Mouse (Mus musculus) limb, embryonic 12.5 days (tissue): ENCODE measurements at regions not wholly inside any gene's neighbourhood (a gene's known extent, or its start where the extent isn't known, plus 50 kb on each side); places are given as distances from the start of the nearest gene placed in this dataset.

Source experiments
- ATAC-seq: fragments of 200-750 bp; cut with Nextera tagmentation; 2 replicates; pipeline ENCODE4 v1.8.0; 2017; ENCODE audit warnings: low read depth, moderate TSS enrichment; ENCODE audit not compliant: insufficient number of reproducible peaks, insufficient read depth, low FRiP score, low TSS enrichment
- H3K27ac ChIP-seq: fragments of 300-500 bp; sonication (generic); 2 replicates; pipeline ENCODE4 v1.5.1; 2016; ENCODE audit warnings: mild to moderate bottlenecking, moderate library complexity
- H3K27me3 ChIP-seq: fragments of 300-500 bp; sonication (generic); 2 replicates; pipeline ENCODE4 v1.6.1; 2016; ENCODE audit warnings: mild to moderate bottlenecking, moderate library complexity
- H3K36me3 ChIP-seq: fragments of 300-500 bp; sonication (generic); 2 replicates; pipeline ENCODE4 v1.6.1; 2016; ENCODE audit warnings: mild to moderate bottlenecking, moderate library complexity
- H3K4me1 ChIP-seq: fragments of 300-500 bp; sonication (generic); replicated peaks from 2 replicates; pipeline ENCODE4 v1.6.1; 2016
- H3K4me2 ChIP-seq: fragments of 300-500 bp; sonication (generic); 2 replicates; pipeline ENCODE4 v1.6.1; 2016; ENCODE audit warnings: mild to moderate bottlenecking, moderate library complexity
- H3K4me3 ChIP-seq: fragments of 300-500 bp; sonication (generic); replicated peaks from 2 replicates; pipeline ENCODE4 v1.5.1; 2016; ENCODE audit warnings: mild to moderate bottlenecking
- H3K9ac ChIP-seq: fragments of 300-500 bp; sonication (generic); replicated peaks from 2 replicates; pipeline ENCODE4 v1.6.1; 2016; ENCODE audit warnings: mild to moderate bottlenecking, moderate library complexity
- H3K9me3 ChIP-seq: fragments of 300-500 bp; sonication (generic); 2 replicates; pipeline ENCODE4 v1.6.1; 2016; ENCODE audit warnings: mild to moderate bottlenecking, moderate library complexity
- WGBS: fragments of 180-500 bp; shearing (Covaris S2); methylation state at CpG from one replicate; pipeline ENCODE4 v1.1.7; 2016; 5-methylcytosine and 5-hydroxymethylcytosine counted together

DNA sequence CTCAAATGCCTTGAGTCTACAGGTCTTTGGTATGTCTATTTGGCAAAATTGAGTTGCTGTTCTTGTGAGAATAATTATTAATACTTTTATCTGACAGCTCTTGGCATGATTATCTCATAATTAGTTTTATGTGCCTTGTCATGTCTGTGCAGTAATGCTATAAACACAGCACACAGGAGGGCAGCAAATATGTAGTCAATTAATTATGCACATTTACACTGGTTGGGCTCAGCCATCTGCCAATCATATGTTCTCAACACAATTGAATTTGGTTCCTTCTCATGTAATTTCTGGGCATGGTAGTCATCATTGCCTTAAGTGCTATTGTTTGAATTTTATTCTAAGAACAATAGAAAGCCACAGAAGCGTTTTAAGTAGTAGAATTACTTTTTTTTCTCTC, 1650.7 kb upstream of the Tenm2 start:
- WGBS = 60% methylated on average over 1 of the region's 1 CpGs
- no peak for ATAC-seq
- no peak overlapping the region for H3K9ac ChIP-seq

DNA sequence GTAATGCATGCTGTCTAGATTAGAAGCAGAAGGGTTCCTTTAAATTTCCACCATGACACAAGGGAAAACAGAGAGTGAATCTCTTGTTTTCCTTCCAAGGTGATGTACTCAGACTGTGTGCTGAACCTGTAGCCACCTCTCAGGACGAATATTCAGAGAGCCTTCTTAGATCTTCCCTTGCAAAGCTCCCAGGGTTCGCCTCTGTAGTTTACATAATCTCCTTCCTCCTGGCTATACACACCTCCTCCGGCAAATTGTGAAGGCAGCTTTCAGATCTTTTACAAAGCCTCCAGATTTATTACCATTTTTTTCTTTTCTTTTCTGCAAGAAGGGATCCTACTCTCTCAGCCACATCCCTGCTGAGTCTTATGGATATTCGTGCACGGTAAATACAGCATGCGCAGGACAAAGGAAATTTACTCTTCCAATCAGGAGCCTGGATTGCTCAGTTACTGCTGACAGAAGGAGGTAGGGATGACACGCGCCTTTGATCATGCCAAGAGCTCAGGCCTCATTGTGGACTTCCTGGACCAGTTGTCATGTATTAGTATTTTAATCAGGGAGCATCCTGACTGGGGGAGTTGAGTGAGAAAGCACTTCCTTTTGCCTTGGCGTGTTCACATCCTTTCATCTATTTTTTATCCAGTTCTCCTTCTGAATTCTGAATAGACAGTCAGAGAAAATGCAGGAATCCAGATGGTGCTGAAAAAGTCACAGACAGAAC, 1626.0 kb upstream of the Tenm2 start:
- H3K4me1 ChIP-seq = no peaks in the 10 kb centered on the region
- H3K4me2 ChIP-seq = no peak overlapping the region
- WGBS = 25% methylated on average over 9 of the region's 9 CpGs
- H3K9me3 ChIP-seq = no peaks in the 10 kb centered on the region
- no peaks in the 10 kb centered on the region for H3K27me3 ChIP-seq
- no peak overlapping the region for H3K9ac ChIP-seq
- ATAC-seq = no peak
- H3K4me3 ChIP-seq = no peak overlapping the region
- no peak overlapping the region for H3K27ac ChIP-seq
- H3K36me3 ChIP-seq = no peaks in the 10 kb centered on the region

More for the DNA sequence above, 1650.7 kb upstream of the Tenm2 start:
- Histone ChIP-seq H3K27ac (no peak overlapping the region), H3K4me3 (no peak overlapping the region), H3K27me3 (no peaks in the 10 kb centered on the region), H3K4me1 (no peaks in the 10 kb centered on the region), H3K9me3 (no peaks in the 10 kb centered on the region), H3K36me3 (no peaks in the 10 kb centered on the region), H3K4me2 (no peak overlapping the region)

GRCm38 (mm10) chr11:38856645-38857044, 1620.9 kb upstream of the Tenm2 start:
- Histone ChIP-seq H3K4me2 (no peak overlapping the region), H3K27ac (no peak overlapping the region), H3K9me3 (no peaks in the 10 kb centered on the region), H3K9ac (no peak overlapping the region), H3K4me3 (no peak overlapping the region), H3K36me3 (no peaks in the 10 kb centered on the region), H3K27me3 (no peaks in the 10 kb centered on the region), H3K4me1 (no peaks in the 10 kb centered on the region)
- ATAC-seq = no peak
- 58% methylated on average over 9 of the region's 9 CpGs for WGBS

DNA sequence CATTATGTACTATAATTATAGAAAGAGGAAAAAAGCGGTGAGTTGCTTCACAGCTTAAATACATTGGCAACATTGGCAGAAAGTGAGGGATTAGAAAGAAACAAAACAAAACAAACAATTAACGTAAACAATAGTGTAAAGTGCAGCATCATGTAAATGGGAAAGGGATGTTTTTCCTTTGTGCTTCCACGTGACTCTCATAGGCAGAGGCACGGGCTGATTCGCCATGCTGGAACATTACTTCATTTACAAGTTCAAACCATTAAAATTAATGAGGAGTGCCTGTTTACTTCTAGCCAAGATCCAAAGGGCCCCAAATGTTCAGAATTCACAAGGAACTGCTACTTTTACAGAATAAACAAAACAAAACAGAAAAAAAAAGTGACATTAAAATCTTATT, 1593.4 kb upstream of the Tenm2 start:
- no peak overlapping the region for H3K9ac ChIP-seq
- no peaks in the 10 kb centered on the region for H3K9me3 ChIP-seq
- H3K4me3 ChIP-seq = no peak overlapping the region
- H3K27ac ChIP-seq = no peak overlapping the region
- no peaks in the 10 kb centered on the region for H3K27me3 ChIP-seq
- peaks cover 9% of the 10 kb centered on the region for H3K4me1 ChIP-seq
- no peak for ATAC-seq
- H3K36me3 ChIP-seq = no peaks in the 10 kb centered on the region
- WGBS = 53% methylated on average over 5 of the region's 5 CpGs
- no peak overlapping the region for H3K4me2 ChIP-seq

DNA sequence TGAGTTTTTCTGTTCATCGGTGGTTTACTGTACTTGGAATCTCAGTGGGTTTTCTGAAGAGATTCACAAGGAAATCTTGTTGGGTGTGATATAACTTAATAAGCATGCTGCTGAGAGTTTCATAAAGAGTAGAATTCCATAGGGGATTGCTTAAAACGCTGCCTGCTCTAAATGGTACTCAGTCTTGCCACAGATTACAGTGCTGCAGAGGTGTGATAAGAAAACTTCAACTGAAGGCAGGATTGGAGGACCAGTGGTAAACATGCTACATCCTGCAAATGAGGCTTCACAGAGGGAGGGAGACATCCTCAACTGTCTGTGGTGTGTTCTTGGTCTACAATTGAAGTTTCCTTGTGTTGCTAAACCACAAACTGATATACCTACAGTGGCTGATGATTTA, 1592.6 kb upstream of the Tenm2 start:
- H3K4me3 ChIP-seq = no peak overlapping the region
- no peaks in the 10 kb centered on the region for H3K9me3 ChIP-seq
- no peak overlapping the region for H3K4me2 ChIP-seq
- ATAC-seq = no peak
- no peak overlapping the region for H3K9ac ChIP-seq
- WGBS = 50% methylated on average over 2 of the region's 2 CpGs
- no peaks in the 10 kb centered on the region for H3K27me3 ChIP-seq
- no peak overlapping the region for H3K27ac ChIP-seq
- peaks cover 9% of the 10 kb centered on the region for H3K4me1 ChIP-seq
- no peaks in the 10 kb centered on the region for H3K36me3 ChIP-seq

DNA sequence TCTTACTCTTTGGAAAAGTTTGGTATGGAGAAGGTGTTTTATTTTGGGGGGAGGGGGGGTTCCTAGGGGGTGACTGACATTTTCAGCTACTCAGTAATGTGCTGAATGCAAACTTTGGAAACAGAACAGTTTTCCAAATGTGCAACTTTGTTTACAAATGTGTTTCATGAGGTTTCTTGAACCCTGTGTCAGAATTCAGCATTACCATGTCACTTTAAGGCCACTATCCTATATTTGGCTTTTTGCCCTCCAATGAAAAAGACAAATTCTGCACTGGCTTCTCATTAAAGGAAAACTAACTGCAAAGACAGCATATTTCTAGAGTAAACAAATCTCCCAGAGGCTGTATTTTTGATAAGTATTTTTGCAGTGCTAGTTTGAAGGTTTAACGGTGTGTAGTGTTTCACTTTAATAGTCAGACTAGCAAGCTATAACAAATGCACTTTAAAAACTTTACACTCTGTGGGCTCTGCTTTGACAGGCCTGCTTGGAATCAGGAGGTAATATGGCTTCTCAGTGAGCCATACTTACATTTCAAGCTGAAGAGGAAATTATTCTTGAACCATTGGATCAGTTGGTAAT, 1589.5 kb upstream of the Tenm2 start:
- H3K9ac ChIP-seq = no peak overlapping the region
- H3K4me3 ChIP-seq = no peak overlapping the region
- no peak overlapping the region for H3K4me2 ChIP-seq
- peaks cover 2% of the 10 kb centered on the region; the same call in 1 of the 2 replicates for H3K27me3 ChIP-seq
- no peaks in the 10 kb centered on the region for H3K36me3 ChIP-seq
- 34% methylated on average over 1 of the region's 1 CpGs for WGBS
- ATAC-seq = no peak
- no peaks in the 10 kb centered on the region for H3K9me3 ChIP-seq
- 0 out of 2 replicates have a peak overlapping the region, but pooled peaks have one; percentile 41 for H3K27ac ChIP-seq
- H3K4me1 ChIP-seq = peaks cover 9% of the 10 kb centered on the region

- H3K9ac ChIP-seq = no peak overlapping the region
- H3K27ac ChIP-seq = no peak overlapping the region
- no peaks in the 10 kb centered on the region for H3K36me3 ChIP-seq
- no peak overlapping the region for H3K4me2 ChIP-seq
- H3K4me3 ChIP-seq = no peak overlapping the region
- H3K27me3 ChIP-seq = peaks cover 2% of the 10 kb centered on the region; the same call in 1 of the 2 replicates
- no peaks in the 10 kb centered on the region for H3K9me3 ChIP-seq
- 58% methylated on average over 3 of the region's 3 CpGs for WGBS
- ATAC-seq = no peak
- no peaks in the 10 kb centered on the region for H3K4me1 ChIP-seq
These were observed 1582.4 kb upstream of the Tenm2 start for GRCm38 (mm10) chr11:38818141-38818540.

- no peaks in the 10 kb centered on the region for H3K27me3 ChIP-seq
- no peaks in the 10 kb centered on the region for H3K4me1 ChIP-seq
- H3K4me3 ChIP-seq = no peak overlapping the region
- no peak overlapping the region for H3K4me2 ChIP-seq
- WGBS = 48% methylated on average over 4 of the region's 4 CpGs
- H3K27ac ChIP-seq = no peak overlapping the region
- no peak for ATAC-seq
- no peak overlapping the region for H3K9ac ChIP-seq
- no peaks in the 10 kb centered on the region for H3K36me3 ChIP-seq
- no peaks in the 10 kb centered on the region for H3K9me3 ChIP-seq
These were observed 1547.8 kb upstream of the Tenm2 start for GRCm38 (mm10) chr11:38783548-38783947.

- H3K27me3 ChIP-seq = no peaks in the 10 kb centered on the region
- H3K4me3 ChIP-seq = no peak overlapping the region
- no peak overlapping the region for H3K9ac ChIP-seq
- H3K27ac ChIP-seq = no peak overlapping the region
- ATAC-seq = no peak
- H3K36me3 ChIP-seq = no peaks in the 10 kb centered on the region
- H3K9me3 ChIP-seq = no peaks in the 10 kb centered on the region
- WGBS = 83% methylated on average over 1 of the region's 1 CpGs
- no peak overlapping the region for H3K4me2 ChIP-seq
- H3K4me1 ChIP-seq = no peaks in the 10 kb centered on the region
These were observed 1543.8 kb upstream of the Tenm2 start for GRCm38 (mm10) chr11:38779585-38779984.

- H3K27me3 ChIP-seq = no peaks in the 10 kb centered on the region
- H3K9me3 ChIP-seq = no peaks in the 10 kb centered on the region
- no peak overlapping the region for H3K4me3 ChIP-seq
- H3K9ac ChIP-seq = no peak overlapping the region
- no peak overlapping the region for H3K4me2 ChIP-seq
- 66% methylated on average over 2 of the region's 2 CpGs for WGBS
- ATAC-seq = no peak
- H3K27ac ChIP-seq = no peak overlapping the region
- H3K36me3 ChIP-seq = no peaks in the 10 kb centered on the region
- H3K4me1 ChIP-seq = no peaks in the 10 kb centered on the region
These were observed 1526.5 kb upstream of the Tenm2 start for GRCm38 (mm10) chr11:38762241-38762640.

- Histone ChIP-seq H3K9ac (no peak overlapping the region), H3K4me1 (no peaks in the 10 kb centered on the region), H3K27me3 (no peaks in the 10 kb centered on the region), H3K4me3 (no peak overlapping the region), H3K4me2 (no peak overlapping the region), H3K36me3 (no peaks in the 10 kb centered on the region), H3K9me3 (no peaks in the 10 kb centered on the region), H3K27ac (no peak overlapping the region)
- WGBS = 48% methylated on average over 3 of the region's 3 CpGs
- no peak for ATAC-seq
These were observed 1511.8 kb upstream of the Tenm2 start for GRCm38 (mm10) chr11:38747549-38747948.

DNA sequence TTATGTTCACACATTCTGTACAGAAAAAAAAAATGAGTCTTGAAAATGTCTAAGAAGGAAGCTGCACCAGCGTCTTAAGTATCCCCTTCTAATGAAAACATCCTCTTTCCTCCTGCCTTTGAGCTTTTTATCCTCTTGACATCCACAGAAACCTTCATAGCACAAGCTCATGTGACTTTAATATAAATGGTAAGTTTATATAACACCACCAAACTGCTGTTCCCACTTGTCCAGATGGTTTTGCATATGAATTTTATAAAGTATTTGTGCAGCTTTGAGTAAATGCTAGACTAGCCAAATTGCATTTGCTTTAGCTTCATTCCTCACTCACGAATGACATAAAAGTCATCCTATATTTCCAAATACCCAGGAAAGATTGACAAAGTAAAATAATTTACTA, 1493.3 kb upstream of the Tenm2 start:
- no peaks in the 10 kb centered on the region for H3K9me3 ChIP-seq
- H3K27ac ChIP-seq = no peak overlapping the region
- no peak overlapping the region for H3K4me2 ChIP-seq
- H3K36me3 ChIP-seq = no peaks in the 10 kb centered on the region
- H3K4me3 ChIP-seq = no peak overlapping the region
- no peaks in the 10 kb centered on the region for H3K4me1 ChIP-seq
- WGBS = 55% methylated on average over 2 of the region's 2 CpGs
- no peaks in the 10 kb centered on the region for H3K27me3 ChIP-seq
- H3K9ac ChIP-seq = no peak overlapping the region
- ATAC-seq = no peak
